Mouse (Mus musculus): Measurements from ENCODE around the gene Gm21969. TPM values are rescaled to one million over a fixed set of nuclear protein-coding genes. Genes with fewer than 3 reads are reported as not detected.

Gm21969 gene
- polyA plus RNA-seq (2014; fragmentation: Illumina TruSeq; extraction: RNeasy Lipid Tissue Mini Kit (QIAGEN cat#74804); ENCODE audit: low read depth, low replicate concordance) = not detected

GRCm38 (mm10) chr4:139602357-139603244 lies at the start of gene Gm21969:
Gene Gm21969 (plus strand): TSS chr4:139603186.

GRCm38 (mm10) chr4:139622373-139623282 lies 19.6 kb downstream of the Gm21969 start, which contains the start of gene Aldh4a1:
Gene Aldh4a1 (plus strand): TSS chr4:139622866.

DNA sequence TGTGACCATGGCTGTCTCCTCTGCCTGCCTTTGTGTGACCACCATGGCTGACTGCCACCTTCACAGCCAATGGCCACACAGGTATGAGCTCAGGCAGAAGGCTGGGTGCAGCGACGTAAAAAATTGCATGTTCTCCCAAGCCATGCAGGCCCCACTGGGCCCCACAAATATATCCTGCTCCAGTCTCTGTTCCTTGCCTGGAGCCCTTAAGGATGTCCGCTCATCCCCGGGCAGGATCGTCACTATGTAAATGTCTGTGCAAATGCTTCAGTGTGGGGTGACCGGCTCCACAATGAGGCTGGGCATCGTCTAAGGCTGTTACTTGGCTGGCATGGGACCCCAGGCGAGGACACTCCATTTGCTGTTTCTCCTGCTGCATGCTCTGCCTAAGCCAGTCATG lies 50.3 kb downstream of the Gm21969 start, which contains the start of gene Tas1r2:
TSS of gene Tas1r2 (plus strand) at position 301 of the 400 bp plus-strand sequence.

Other genes with a start within 250 kb of the Gm21969 start
- 1.7 TPM for gene Iffo2, start 72.6 kb upstream of the Gm21969 start, polyA plus RNA-seq (2014; fragmentation: Illumina TruSeq; extraction: RNeasy Lipid Tissue Mini Kit (QIAGEN cat#74804); ENCODE audit: low read depth, low replicate concordance)
- gene Aldh4a1, start 19.7 kb downstream of the Gm21969 start, polyA plus RNA-seq (2014; fragmentation: Illumina TruSeq; extraction: RNeasy Lipid Tissue Mini Kit (QIAGEN cat#74804); ENCODE audit: low read depth, low replicate concordance) = 34.8 TPM
- not detected for gene Tas1r2, start 50.4 kb downstream of the Gm21969 start, polyA plus RNA-seq (2014; fragmentation: Illumina TruSeq; extraction: RNeasy Lipid Tissue Mini Kit (QIAGEN cat#74804); ENCODE audit: low read depth, low replicate concordance)
- gene Pax7, start 230.3 kb downstream of the Gm21969 start, polyA plus RNA-seq (2014; fragmentation: Illumina TruSeq; extraction: RNeasy Lipid Tissue Mini Kit (QIAGEN cat#74804); ENCODE audit: low read depth, low replicate concordance) = not detected

All from kidney, adult 10 weeks (tissue).